Mouse (Mus musculus) forebrain, embryonic 12.5 days (tissue): Measurements from ENCODE around the gene Rcbtb2. TPM values are rescaled to one million over a fixed set of nuclear protein-coding genes. Genes with fewer than 3 reads are reported as not detected.

ENCODE experiments used
- ATAC-seq: fragments of 200-750 bp; cut with Nextera tagmentation; 2 replicates; pipeline ENCODE4 v1.8.0; 2017; ENCODE audit warnings: moderate TSS enrichment; ENCODE audit not compliant: low FRiP score
- H3K27ac ChIP-seq: fragments of 300-500 bp; sonication (generic); 2 replicates; pipeline ENCODE4 v1.5.1; 2016; ENCODE audit warnings: mild to moderate bottlenecking
- H3K27me3 ChIP-seq: fragments of 300-500 bp; sonication (generic); 2 replicates; pipeline ENCODE4 v1.6.1; 2016; ENCODE audit warnings: mild to moderate bottlenecking
- H3K36me3 ChIP-seq: fragments of 300-500 bp; sonication (generic); replicated peaks from 2 replicates; pipeline ENCODE4 v1.6.1; 2016; ENCODE audit warnings: mild to moderate bottlenecking
- H3K4me1 ChIP-seq: fragments of 300-500 bp; sonication (generic); 2 replicates; pipeline ENCODE4 v1.6.1; 2016
- H3K4me2 ChIP-seq: fragments of 300-500 bp; sonication (generic); 2 replicates; pipeline ENCODE4 v1.6.1; 2016; ENCODE audit warnings: mild to moderate bottlenecking, moderate library complexity
- H3K4me3 ChIP-seq: fragments of 300-500 bp; sonication (generic); replicated peaks from 2 replicates; pipeline ENCODE4 v1.5.1; 2016; ENCODE audit warnings: mild to moderate bottlenecking
- H3K9ac ChIP-seq: fragments of 300-500 bp; sonication (generic); 2 replicates; pipeline ENCODE4 v1.6.1; 2016; ENCODE audit warnings: mild to moderate bottlenecking
- H3K9me3 ChIP-seq: fragments of 300-500 bp; sonication (generic); 2 replicates; pipeline ENCODE4 v1.6.1; 2016
- WGBS: fragments of 180-500 bp; shearing (Covaris S2); methylation state at CpG from one replicate; pipeline ENCODE4 v1.1.7; 2016; 5-methylcytosine and 5-hydroxymethylcytosine counted together
- polyA plus RNA-seq: library from polyadenylated mRNA; unstranded; fragments of >200 nt; fragmentation: Nextera tagmentation; extraction: Ambion mirVana; gene quantifications from 2 replicates; pipeline ENCODE4 v1.2.1, GENCODE M21; 2016

The Rcbtb2 gene
- polyA plus RNA-seq, 1 experiment from 2014 or later = 136 TPM

GRCm38 (mm10) chr14:73141800-73142199, 19.0 kb downstream of the Rcbtb2 start:
- no peak overlapping the region for H3K27ac ChIP-seq
- peaks cover 26% of the 10 kb centered on the region for H3K4me1 ChIP-seq
- no peak overlapping the region; the same call in 1 of the 2 replicates for H3K4me2 ChIP-seq
- H3K27me3 ChIP-seq = no peaks in the 10 kb centered on the region
- H3K36me3 ChIP-seq = no peaks in the 10 kb centered on the region; the same call in 1 of the 2 replicates
- 42% methylated on average over 3 of the region's 3 CpGs for WGBS
- H3K4me3 ChIP-seq = no peak overlapping the region
- ATAC-seq = no peak
- no peak overlapping the region for H3K9ac ChIP-seq
- H3K9me3 ChIP-seq = no peaks in the 10 kb centered on the region

GRCm38 (mm10) chr14:73142421-73142895, 19.6 kb downstream of the Rcbtb2 start:
- peak overlapping the region; percentile 72 for H3K4me2 ChIP-seq
- H3K27me3 ChIP-seq = no peaks in the 10 kb centered on the region
- H3K9ac ChIP-seq = peak overlapping the region; percentile 97
- no peaks in the 10 kb centered on the region; the same call in 1 of the 2 replicates for H3K36me3 ChIP-seq
- peaks cover 30% of the 10 kb centered on the region for H3K4me1 ChIP-seq
- no peaks in the 10 kb centered on the region for H3K9me3 ChIP-seq
- H3K4me3 ChIP-seq = peak overlapping the region; percentile 83
- 2% methylated on average over 11 of the region's 11 CpGs for WGBS
- H3K27ac ChIP-seq = peak overlapping the region; percentile 99
- ATAC-seq = peak; percentile 13; the same call in 1 of the 2 replicates

DNA sequence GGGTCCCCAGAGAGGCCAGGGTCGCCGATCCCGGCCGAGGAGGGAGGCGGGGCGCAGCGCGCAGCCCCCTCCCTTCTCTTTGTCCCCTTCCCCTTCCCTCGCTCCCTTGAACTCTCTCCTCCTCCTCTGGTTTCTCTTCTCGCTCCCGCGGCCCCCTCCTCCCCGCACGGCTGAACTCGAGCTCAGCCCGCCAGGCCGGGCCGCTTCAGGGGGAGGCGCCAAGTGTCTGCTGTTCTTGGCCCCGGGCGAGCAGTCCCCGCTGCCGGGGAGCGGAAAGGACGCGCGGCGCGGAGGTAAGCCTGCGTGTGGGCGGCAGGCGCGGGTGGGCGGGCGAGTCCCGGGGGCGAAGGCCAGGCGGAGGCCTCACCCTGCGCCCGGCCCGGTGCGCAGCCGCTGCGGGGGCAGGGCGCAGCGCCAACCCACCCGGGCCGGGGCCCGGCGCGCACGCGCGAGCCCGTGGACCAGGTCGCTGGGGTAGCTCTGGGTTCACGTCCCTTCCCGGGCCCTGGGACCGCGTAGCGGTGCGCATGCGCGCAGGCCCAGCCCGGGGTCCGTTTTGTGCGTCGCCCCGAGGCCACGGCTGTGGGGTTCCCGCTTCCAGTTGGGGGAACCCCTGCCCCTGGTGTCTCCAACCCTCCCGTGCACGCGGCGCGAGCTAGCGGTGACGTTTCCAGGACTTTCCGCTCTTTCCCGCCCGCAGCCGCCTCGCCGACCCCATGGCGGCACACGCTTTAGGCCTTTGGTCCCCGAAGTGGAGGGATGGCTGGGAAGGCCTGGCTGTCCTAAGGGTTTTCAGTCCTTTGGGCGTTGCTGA, 20.3 kb downstream of the Rcbtb2 start:
- Histone ChIP-seq H3K27me3 (no peaks in the 10 kb centered on the region), H3K9me3 (no peaks in the 10 kb centered on the region), H3K9ac (peak overlapping the region; percentile 97), H3K27ac (peak overlapping the region; percentile 99), H3K4me3 (peak overlapping the region; percentile 83), H3K36me3 (no peaks in the 10 kb centered on the region; the same call in 1 of the 2 replicates), H3K4me2 (peak overlapping the region; percentile 72), H3K4me1 (peaks cover 34% of the 10 kb centered on the region)
- peak; percentile 91 for ATAC-seq
- under 1% methylated on average over 74 of the region's 88 CpGs for WGBS

DNA sequence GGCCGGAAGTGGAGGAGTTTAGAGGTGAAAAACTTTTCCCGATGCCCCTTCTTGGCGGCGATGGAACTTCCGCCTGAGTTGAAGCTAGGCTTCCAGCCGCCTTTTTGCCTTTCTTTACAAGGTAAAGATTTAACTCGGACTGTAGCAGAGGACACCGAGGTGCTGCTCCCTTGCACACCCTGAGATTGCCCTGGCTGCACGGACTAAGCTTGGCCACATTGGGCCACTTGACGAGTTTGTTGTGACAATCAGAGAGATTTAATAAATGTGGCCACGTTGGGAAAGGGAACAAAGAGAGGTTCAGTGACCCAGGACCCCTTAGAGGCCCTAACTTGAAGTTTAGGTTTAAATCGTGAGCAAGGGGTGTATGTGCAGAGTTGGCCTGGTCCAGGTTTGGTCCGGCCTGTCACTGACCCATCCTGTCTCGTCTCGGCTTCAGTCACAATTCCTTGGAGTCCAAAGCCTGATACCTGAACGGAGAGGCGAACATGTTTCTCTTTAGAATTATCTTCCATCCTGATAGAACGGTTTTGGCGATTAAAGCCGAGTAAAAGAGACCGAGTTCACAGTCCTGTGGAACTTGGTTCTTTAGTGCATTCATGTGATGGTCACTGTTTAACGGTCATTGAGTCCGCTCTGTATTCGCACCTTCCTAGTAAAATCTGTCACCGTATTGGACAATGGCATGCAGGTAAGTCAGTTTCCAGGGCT, 21.0 kb downstream of the Rcbtb2 start:
- H3K9ac ChIP-seq = peak overlapping the region; percentile 97
- H3K4me3 ChIP-seq = peak overlapping the region; percentile 83
- peaks cover 34% of the 10 kb centered on the region for H3K4me1 ChIP-seq
- peak overlapping the region; percentile 99 for H3K27ac ChIP-seq
- H3K27me3 ChIP-seq = no peaks in the 10 kb centered on the region
- no peaks in the 10 kb centered on the region; the same call in 1 of the 2 replicates for H3K36me3 ChIP-seq
- peak overlapping the region; percentile 72 for H3K4me2 ChIP-seq
- no peaks in the 10 kb centered on the region for H3K9me3 ChIP-seq
- 36% methylated on average over 25 of the region's 25 CpGs for WGBS
- peak; percentile 28; the same call in 1 of the 2 replicates for ATAC-seq

- Histone ChIP-seq H3K27me3 (no peaks in the 10 kb centered on the region), H3K9ac (no peak overlapping the region), H3K4me2 (no peak overlapping the region), H3K9me3 (no peaks in the 10 kb centered on the region), H3K4me3 (no peak overlapping the region), H3K36me3 (no peaks in the 10 kb centered on the region; the same call in 1 of the 2 replicates), H3K27ac (no peak overlapping the region), H3K4me1 (peaks cover 34% of the 10 kb centered on the region)
- ATAC-seq = no peak
- WGBS = 94% methylated on average over 4 of the region's 4 CpGs
These were observed 22.7 kb downstream of the Rcbtb2 start for GRCm38 (mm10) chr14:73145531-73145930.

- H3K4me2 ChIP-seq = no peak overlapping the region
- H3K4me3 ChIP-seq = no peak overlapping the region
- H3K9ac ChIP-seq = no peak overlapping the region
- no peak for ATAC-seq
- H3K9me3 ChIP-seq = no peaks in the 10 kb centered on the region
- H3K27ac ChIP-seq = no peak overlapping the region
- H3K4me1 ChIP-seq = peaks cover 33% of the 10 kb centered on the region
- 71% methylated on average over 3 of the region's 3 CpGs for WGBS
- H3K36me3 ChIP-seq = peaks cover 3% of the 10 kb centered on the region
- no peaks in the 10 kb centered on the region for H3K27me3 ChIP-seq
These were observed 23.9 kb downstream of the Rcbtb2 start for GRCm38 (mm10) chr14:73146721-73147120.

DNA sequence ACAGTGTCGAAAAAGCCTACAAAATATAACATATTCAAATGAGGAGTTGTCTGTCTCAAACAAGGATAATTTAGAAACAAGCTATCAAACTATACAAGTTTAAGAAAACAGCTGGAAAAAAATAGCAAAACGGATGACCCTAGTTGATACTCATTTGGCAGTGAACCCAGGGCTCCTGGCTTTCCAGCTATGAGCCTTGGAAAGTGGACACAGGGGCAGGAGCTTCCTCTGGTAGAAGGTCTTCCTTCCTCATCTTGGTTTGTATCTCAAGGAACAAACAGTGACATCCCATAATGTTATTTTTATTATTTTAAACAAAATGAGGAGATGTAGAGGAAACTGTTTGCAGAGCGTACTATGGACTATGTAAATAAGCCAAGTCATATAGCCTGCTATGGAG, 25.3 kb downstream of the Rcbtb2 start:
- no peak for ATAC-seq
- Histone ChIP-seq H3K4me2 (no peak overlapping the region), H3K9me3 (no peaks in the 10 kb centered on the region), H3K4me3 (no peak overlapping the region), H3K27me3 (no peaks in the 10 kb centered on the region), H3K4me1 (peaks cover 25% of the 10 kb centered on the region), H3K9ac (no peak overlapping the region), H3K27ac (no peak overlapping the region), H3K36me3 (peaks cover 6% of the 10 kb centered on the region)
- WGBS = 84% methylated on average over 3 of the region's 3 CpGs

- H3K36me3 ChIP-seq = peaks cover 81% of the 10 kb centered on the region
These were observed 38.5 kb downstream of the Rcbtb2 start for GRCm38 (mm10) chr14:73161303-73161702.

GRCm38 (mm10) chr14:73162192-73162800, 39.5 kb downstream of the Rcbtb2 start:
- Histone ChIP-seq H3K9ac (no peak overlapping the region), H3K27me3 (no peaks in the 10 kb centered on the region), H3K36me3 (peaks cover 80% of the 10 kb centered on the region), H3K4me2 (no peak overlapping the region), H3K9me3 (no peaks in the 10 kb centered on the region), H3K27ac (no peak overlapping the region), H3K4me1 (no peaks in the 10 kb centered on the region), H3K4me3 (no peak overlapping the region)
- no peak for ATAC-seq
- WGBS = 94% methylated on average over 13 of the region's 13 CpGs

More at GRCm38 (mm10) chr14:73161303-73161702, 38.5 kb downstream of the Rcbtb2 start:
- Histone ChIP-seq H3K27ac (no peak overlapping the region), H3K4me3 (no peak overlapping the region), H3K9me3 (no peaks in the 10 kb centered on the region), H3K4me1 (no peaks in the 10 kb centered on the region), H3K27me3 (no peaks in the 10 kb centered on the region), H3K9ac (no peak overlapping the region), H3K4me2 (no peak overlapping the region)
- no peak for ATAC-seq
- 95% methylated on average over 4 of the region's 5 CpGs for WGBS

GRCm38 (mm10) chr14:73163363-73163998, 40.6 kb downstream of the Rcbtb2 start:
- Histone ChIP-seq H3K27ac (no peak overlapping the region), H3K4me3 (no peak overlapping the region), H3K4me2 (no peak overlapping the region), H3K36me3 (peaks cover 80% of the 10 kb centered on the region), H3K4me1 (no peaks in the 10 kb centered on the region), H3K27me3 (no peaks in the 10 kb centered on the region), H3K9me3 (no peaks in the 10 kb centered on the region), H3K9ac (no peak overlapping the region)
- ATAC-seq = no peak
- 92% methylated on average over 10 of the region's 10 CpGs for WGBS

DNA sequence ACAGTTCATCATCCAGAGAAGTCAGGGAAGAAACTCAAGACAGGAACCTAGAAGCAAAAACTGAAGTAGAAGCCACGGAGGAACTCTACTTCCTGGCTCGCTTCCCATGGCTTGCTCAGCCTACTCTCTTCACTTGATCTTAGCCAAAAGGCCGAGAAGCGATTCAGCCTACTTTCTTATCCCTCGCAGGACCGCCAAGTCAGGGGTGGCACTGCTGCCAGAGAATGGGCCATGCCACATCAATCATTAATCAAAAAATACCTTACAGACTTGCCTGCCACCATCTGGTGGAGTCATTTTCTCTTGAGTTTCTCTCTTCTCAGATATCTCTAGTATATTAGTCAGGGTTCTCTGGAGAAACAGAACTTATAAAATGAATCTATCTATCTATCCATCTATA, 42.3 kb downstream of the Rcbtb2 start:
- ATAC-seq = no peak

GRCm38 (mm10) chr14:73168605-73169004, 45.8 kb downstream of the Rcbtb2 start:
- H3K9ac ChIP-seq = no peak overlapping the region
- 93% methylated on average over 6 of the region's 6 CpGs for WGBS
- H3K27me3 ChIP-seq = no peaks in the 10 kb centered on the region
- no peak for ATAC-seq
- no peak overlapping the region for H3K4me2 ChIP-seq
- peaks cover 78% of the 10 kb centered on the region for H3K36me3 ChIP-seq
- H3K4me3 ChIP-seq = no peak overlapping the region
- no peaks in the 10 kb centered on the region for H3K4me1 ChIP-seq
- H3K9me3 ChIP-seq = no peaks in the 10 kb centered on the region
- H3K27ac ChIP-seq = no peak overlapping the region

More for the DNA sequence above, 42.3 kb downstream of the Rcbtb2 start:
- no peak overlapping the region for H3K9ac ChIP-seq
- H3K9me3 ChIP-seq = no peaks in the 10 kb centered on the region
- no peaks in the 10 kb centered on the region for H3K4me1 ChIP-seq
- no peak overlapping the region for H3K4me2 ChIP-seq
- H3K27ac ChIP-seq = no peak overlapping the region
- WGBS = 94% methylated on average over 6 of the region's 6 CpGs
- H3K27me3 ChIP-seq = no peaks in the 10 kb centered on the region
- H3K36me3 ChIP-seq = peaks cover 75% of the 10 kb centered on the region
- H3K4me3 ChIP-seq = no peak overlapping the region
